Mouse (Mus musculus) cerebellum, adult 9-10 months (tissue): ENCODE data around the gene Bak1.
A peak's percentile ranks its signal among the peaks of the same experiment; 100 is the strongest.
"Not testable (repeated sequence)": the region's sequence is repeated elsewhere in the genome, so short reads cannot be mapped to it uniquely, and the experiment has no call there.

Source experiments
- DNase-seq: peaks from one replicate; pipeline ENCODE4 v3.0.0; 2022

Bak1 gene

GRCm38 (mm10) chr17:27018555-27019196, 10.1 kb downstream of the Bak1 start:
- no peak for DNase-seq

GRCm38 (mm10) chr17:27017564-27018499, 11.0 kb downstream of the Bak1 start:
- DNase-seq: peak; percentile 90

GRCm38 (mm10) chr17:27012909-27013308, 15.9 kb downstream of the Bak1 start:
- DNase-seq: no peak

GRCm38 (mm10) chr17:27011998-27012672, 16.7 kb downstream of the Bak1 start:
- no peak for DNase-seq

- no peak for DNase-seq
Measured at GRCm38 (mm10) chr17:27011167-27011566, 17.6 kb downstream of the Bak1 start.

GRCm38 (mm10) chr17:27008277-27008676, 20.5 kb downstream of the Bak1 start:
- DNase-seq: no peak

GRCm38 (mm10) chr17:27005644-27006043, 23.2 kb downstream of the Bak1 start:
- no peak for DNase-seq

- no peak for DNase-seq
Measured at GRCm38 (mm10) chr17:27004903-27005485, 23.8 kb downstream of the Bak1 start.

GRCm38 (mm10) chr17:27004431-27004830, 24.4 kb downstream of the Bak1 start:
- no peak for DNase-seq

GRCm38 (mm10) chr17:27001889-27002288, 26.9 kb downstream of the Bak1 start:
- DNase-seq: no peak

GRCm38 (mm10) chr17:27001151-27001550, 27.7 kb downstream of the Bak1 start:
- DNase-seq: no peak

GRCm38 (mm10) chr17:26999996-27000395, 28.8 kb downstream of the Bak1 start:
- DNase-seq: no peak

- no peak for DNase-seq
Measured at GRCm38 (mm10) chr17:26998283-26998682, 30.5 kb downstream of the Bak1 start.

- DNase-seq: no peak
Measured at GRCm38 (mm10) chr17:26997661-26998060, 31.1 kb downstream of the Bak1 start.

- DNase-seq: no peak
Measured at GRCm38 (mm10) chr17:26995562-26995961, 33.2 kb downstream of the Bak1 start.

GRCm38 (mm10) chr17:26995006-26995405, 33.8 kb downstream of the Bak1 start:
- DNase-seq: no peak

- no peak for DNase-seq
Measured at GRCm38 (mm10) chr17:26994410-26994809, 34.4 kb downstream of the Bak1 start.

- no peak for DNase-seq
Measured at GRCm38 (mm10) chr17:26990521-26990920, 38.3 kb downstream of the Bak1 start.

GRCm38 (mm10) chr17:26985503-26986179, 43.2 kb downstream of the Bak1 start:
- DNase-seq: no peak

GRCm38 (mm10) chr17:26983382-26983781, 45.4 kb downstream of the Bak1 start:
- no peak for DNase-seq

- DNase-seq: no peak
Measured at GRCm38 (mm10) chr17:26981050-26981449, 47.8 kb downstream of the Bak1 start.

- DNase-seq: no peak
Measured at GRCm38 (mm10) chr17:26979426-26979825, 49.4 kb downstream of the Bak1 start.

- not testable (repeated sequence) for DNase-seq
Measured at GRCm38 (mm10) chr17:26977354-26977753, 51.5 kb downstream of the Bak1 start.
